Mouse (Mus musculus) mature B cell (primary cell): ENCODE data around the gene Cdk1.

ENCODE experiments used
- in situ Hi-C: fragments of 300-500 bp; cut with MboI; formaldehyde crosslinking; loops from 2 replicates; pipeline ENCODE4 v1.14.3; 2019

The Cdk1 gene

DNA sequence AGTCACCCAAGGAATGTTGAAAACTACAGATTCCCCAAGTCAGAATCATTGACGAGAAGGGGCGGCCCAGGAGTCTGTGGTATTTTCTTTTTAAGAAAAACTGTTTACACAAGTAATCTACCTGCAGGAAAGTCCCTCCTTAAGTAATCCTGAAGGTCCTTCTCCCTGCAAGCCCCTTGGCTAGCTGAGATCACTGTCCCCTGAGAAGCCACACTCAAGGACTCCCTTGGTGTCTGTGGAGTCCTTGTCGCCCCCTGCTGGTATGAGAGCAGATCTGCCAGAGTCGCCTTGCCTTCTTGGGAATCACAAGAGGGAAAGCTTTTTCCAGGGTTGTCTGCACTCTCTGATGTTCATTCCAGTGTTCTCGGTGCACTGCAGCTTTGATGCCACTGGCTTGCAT, 45.7 kb downstream of the Cdk1 start:
- in situ Hi-C loops = loop anchor here (5.0 kb wide), 1 partner anchor 120 kb away; no protein-coding TSS in a partner anchor

- in situ Hi-C loops = loop anchor here (5.0 kb wide), 1 partner anchor 119 kb away; no protein-coding TSS in a partner anchor
Observed at GRCm38 (mm10) chr10:69306205-69306604, 46.5 kb downstream of the Cdk1 start.

DNA sequence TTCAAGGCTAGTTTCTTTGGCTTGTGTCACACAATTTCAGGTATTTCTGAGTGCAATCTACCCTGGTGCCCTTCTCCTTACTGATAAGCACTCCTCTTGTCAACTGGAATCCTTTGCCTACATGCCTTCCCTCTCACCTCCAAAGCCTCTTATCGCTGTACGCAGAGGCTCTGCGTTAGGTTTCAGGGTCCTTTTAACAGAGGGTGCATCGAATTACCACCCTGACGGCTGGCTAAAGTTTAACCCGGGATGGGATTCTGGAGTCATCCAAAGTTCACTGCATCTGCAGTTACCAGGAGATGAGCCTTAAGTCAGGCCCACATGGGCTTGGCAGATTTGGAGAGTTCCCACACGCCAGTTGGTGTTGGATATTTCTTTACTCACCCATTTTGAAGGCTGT, 47.1 kb downstream of the Cdk1 start:
- in situ Hi-C loops = loop anchor here (5.0 kb wide), 1 partner anchor 118 kb away; no protein-coding TSS in a partner anchor

GRCm38 (mm10) chr10:69304819-69305218, 47.9 kb downstream of the Cdk1 start:
- in situ Hi-C loops = loop anchor here (5.0 kb wide), 1 partner anchor 118 kb away; no protein-coding TSS in a partner anchor

- in situ Hi-C loops = no loop called here
Observed at GRCm38 (mm10) chr10:69302667-69303066, 50.1 kb downstream of the Cdk1 start.

GRCm38 (mm10) chr10:69299985-69300384, 52.8 kb downstream of the Cdk1 start:
- in situ Hi-C loops = no loop called here

GRCm38 (mm10) chr10:69295919-69296318, 56.8 kb downstream of the Cdk1 start:
- in situ Hi-C loops = no loop called here

- in situ Hi-C loops = no loop called here
Observed at GRCm38 (mm10) chr10:69290736-69291135, 62.0 kb downstream of the Cdk1 start.

- in situ Hi-C loops = no loop called here
Observed at GRCm38 (mm10) chr10:69288720-69289119, 64.0 kb downstream of the Cdk1 start.

DNA sequence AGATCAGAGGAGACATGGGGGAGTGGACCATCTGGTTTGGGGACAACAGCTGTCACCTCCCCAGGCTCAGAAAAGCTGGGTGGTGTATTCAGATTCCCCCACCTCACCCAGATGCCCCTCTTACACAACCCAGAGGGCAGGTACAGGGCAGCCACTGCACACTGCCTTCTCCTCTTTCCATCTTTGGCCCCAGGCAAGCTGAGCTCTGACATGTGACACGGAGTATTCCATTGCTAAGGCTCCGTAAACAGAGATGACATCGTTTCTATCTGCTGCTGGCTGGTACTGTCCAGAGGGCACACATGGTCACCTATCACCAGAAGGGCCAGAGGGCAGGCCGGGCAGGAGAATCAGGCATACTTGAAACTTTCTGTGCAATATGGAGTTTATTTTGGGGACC, 64.7 kb downstream of the Cdk1 start:
- in situ Hi-C loops = no loop called here

DNA sequence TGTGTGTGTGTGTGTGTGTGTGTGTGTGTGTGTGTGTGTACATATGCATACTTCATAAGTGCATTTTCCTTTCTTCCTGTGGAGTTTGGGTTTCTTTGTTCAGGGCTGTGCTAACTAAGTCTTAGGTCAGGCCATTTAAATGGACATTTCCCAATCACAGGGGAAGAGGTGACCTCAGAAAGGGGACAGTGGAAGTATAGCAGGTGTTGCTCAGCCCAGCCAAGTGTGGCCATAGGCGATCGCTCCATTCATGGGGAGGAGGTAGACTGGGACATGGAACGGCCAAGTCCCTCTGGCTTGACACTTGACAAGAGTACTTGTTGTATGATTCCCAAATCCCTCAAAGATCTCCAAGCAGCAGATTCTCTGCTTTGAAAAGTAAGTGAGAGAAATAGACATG, 65.8 kb downstream of the Cdk1 start:
- in situ Hi-C loops = no loop called here
